Mouse (Mus musculus): ENCODE measurements around the gene Tmem98. TPM values are rescaled to one million over a fixed set of nuclear protein-coding genes. Genes with fewer than 3 reads are reported as not detected.

Tmem98 gene
- 1 to 10 TPM; 4.6 to 5.6 TPM for total RNA-seq (2021)

DNA sequence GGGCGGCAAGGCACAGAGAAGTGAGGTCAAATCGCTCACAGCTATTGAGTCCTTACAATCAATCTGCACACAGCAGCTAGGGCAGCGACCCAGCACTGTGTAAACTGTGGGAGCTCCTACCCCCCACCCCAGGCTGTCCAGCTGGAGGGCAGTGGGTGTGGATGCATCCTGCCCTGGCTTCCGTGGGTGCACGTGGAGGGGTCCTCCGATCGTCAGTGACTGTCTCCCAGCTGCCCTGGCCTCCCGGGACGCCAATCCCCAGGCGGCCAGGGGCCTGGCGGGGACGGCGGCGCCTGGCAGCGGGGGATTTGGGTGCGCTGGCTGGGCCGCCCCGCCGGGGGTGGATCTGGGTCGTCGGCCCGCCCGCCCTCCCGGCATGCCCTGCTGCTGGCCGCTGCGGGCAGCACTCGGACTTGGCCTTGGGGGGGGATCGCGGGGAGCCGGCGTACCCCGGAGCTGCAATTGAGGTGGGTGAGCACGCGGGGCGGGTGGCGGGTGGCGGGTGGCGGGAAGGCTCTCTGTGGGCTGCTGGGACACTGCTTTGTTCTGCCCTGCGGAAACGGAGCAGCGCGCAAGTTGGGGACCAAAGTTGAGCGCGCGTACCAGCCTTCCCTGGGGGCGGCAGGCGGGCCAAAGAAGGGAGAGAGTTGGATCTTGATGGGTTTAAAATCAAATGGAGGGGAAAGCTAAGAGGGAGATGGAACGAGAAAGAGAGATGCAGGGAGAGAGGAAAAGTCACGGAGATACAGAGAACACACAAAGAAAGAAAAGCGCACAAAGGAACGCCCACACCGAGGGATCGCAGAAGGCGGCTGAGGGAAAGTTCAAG, at the start of gene Tmem98:
TSS of gene Tmem98 (plus strand) at position 183 of the 829 bp plus-strand sequence.
- peak in 1 of 2 experiments; percentile 44 for DNase-seq (ENCODE audit: extremely low spot score in 1 of 2, low spot score in 2 of 2)
- intact Hi-C loops (cut with DNase I): no loop called here

DNA sequence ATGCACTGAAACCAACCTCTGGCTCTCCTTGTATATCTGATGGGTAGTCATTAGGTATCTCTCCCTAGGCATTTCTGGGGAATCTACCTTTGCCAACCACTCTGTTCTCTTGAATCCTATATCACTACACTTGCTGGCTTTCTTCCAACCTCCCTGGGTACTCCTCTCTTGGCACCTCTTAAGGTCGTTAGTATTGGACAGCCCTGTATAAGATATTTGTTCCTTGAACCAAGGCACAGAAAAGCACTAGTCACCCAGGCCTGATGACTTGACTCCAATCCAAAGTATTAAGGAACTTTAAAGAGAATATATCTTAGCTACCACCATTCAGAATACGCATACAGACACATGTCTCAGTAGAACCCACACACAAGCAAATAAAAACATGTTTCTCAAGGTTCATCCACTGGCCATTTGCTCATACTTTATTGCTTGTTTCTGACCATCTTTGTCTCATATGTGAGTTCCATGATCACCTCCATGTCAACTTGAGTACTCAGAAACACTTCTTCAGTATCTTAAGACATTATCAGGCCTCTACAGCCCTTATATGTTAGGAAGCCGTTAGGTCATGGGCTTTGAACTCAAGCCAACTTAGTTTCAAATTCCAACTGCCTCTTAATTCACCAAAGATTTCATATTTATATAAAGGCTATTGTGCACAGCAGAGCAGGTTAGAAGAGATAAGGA, 48.5 kb upstream of the Tmem98 start:
- intact Hi-C loops (cut with DNase I): no loop called here
- no peak for DNase-seq (ENCODE audit: extremely low spot score in 1 of 2, low spot score in 2 of 2)

DNA sequence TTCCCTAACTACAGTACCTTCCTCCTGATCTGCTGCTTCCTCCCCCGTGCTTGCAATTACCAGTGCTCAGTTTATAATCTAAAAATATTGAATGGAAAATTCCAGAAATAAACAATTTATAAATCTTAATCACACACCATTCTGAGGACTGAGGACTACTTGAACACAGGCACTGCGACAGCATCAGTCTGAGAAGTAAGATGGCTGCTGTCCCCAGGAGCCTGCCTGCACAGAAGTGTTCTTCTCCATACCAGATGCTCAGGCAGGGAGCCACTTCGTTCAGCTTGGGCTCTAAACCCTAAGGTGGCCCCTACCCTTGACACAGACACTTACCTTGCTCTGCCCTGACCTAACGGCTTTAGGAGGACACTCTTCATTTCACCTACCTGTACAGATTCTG, 47.9 kb upstream of the Tmem98 start:
- DNase-seq (ENCODE audit: extremely low spot score in 1 of 2, low spot score in 2 of 2): no peak
- intact Hi-C loops (cut with DNase I): no loop called here

DNA sequence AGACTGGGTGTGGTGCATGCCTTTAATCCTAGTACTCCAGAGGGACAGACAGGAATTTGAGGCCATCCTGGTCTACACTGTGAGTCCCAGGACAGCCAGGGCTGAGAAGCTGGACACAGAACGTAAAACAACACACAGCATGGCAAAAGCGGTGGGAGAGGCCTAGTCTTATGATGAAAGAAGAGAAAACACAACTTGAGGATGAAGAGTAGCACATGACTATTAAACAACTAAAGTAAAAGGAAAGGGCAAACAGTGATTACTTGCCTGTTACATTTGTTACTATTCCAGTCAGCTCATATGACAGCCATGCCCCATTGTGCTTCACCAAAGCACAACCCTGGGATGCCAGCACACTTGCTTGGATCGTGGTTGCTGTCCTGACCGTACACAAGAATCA, 43.9 kb upstream of the Tmem98 start:
- intact Hi-C loops (cut with DNase I): no loop called here
- DNase-seq (ENCODE audit: extremely low spot score in 1 of 2, low spot score in 2 of 2): no peak

DNA sequence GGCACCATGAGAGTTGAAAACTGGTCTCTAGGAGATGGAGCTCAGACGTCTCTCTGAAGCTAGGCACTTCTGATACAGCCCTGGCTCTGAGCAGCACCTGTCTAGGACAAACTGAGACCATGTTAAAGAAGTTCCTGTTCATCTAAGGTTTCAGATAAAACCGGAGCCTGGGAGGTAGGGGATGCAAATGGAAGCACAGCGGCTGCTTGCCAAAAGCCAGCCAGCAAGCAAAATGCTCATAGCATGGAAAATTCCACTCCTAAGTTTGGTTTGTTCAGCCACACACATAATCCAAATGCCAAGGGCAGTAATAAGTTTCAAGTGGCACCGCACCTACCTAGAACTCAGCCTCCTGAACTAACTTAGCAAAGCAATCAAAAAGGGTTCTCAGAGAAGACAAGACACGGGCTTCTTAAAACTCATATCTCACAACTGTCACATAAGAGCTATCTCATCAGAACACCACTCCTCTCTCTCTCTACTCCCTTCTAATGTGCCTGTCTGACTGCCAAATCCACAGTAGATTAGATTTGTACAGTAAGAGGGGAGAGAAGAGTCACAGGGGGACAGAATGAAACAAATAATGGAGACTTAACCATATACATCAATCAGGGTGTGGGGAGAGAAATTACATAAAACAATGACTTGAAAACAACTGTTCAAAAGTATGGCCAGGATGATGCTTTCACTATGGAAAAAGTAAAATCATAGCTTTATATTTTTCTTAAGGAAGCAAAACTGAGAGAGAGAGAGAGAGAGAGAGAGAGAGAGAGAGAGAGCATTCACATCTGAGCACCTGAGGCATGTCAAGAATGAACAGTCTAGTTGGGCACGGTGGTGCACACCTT, 43.3 kb upstream of the Tmem98 start:
- no peak for DNase-seq (ENCODE audit: extremely low spot score in 1 of 2, low spot score in 2 of 2)
- intact Hi-C loops (cut with DNase I): no loop called here

DNA sequence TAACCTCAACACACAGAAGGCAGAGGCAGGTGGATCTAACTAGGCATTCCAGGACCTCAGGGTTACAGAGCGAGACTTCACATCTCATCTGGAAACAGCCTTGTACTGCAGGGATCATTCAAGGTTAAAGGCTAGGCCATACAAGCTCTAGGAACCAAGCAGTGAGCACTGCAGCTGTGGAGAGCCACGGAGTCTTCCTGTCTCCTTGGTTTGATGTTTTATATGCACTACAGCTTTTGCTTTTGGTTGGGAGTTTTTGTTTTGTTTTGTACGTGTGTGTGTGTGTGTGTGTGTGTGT, 42.7 kb upstream of the Tmem98 start:
- DNase-seq (ENCODE audit: extremely low spot score in 1 of 2, low spot score in 2 of 2): no peak
- intact Hi-C loops (cut with DNase I): no loop called here

DNA sequence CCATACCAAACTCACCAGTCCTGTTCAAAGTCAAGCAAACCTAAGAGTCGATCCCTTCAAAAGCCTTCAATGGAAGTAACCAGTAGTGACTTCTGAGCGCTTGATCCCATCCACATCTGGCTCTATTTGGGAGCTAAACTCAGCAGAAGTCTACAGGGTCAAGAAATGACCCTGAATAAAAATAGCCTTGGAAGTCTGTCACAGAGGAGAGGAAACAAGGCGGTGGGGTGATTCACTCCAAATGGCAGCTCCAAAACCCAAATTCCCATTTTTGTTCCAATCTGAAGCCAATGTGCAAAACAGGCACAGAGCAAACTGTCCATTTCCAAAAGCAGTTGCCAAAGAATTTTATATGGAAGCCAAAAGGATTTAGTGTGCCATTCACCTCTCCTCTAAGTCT, 38.8 kb upstream of the Tmem98 start:
- no peak for DNase-seq (ENCODE audit: extremely low spot score in 1 of 2, low spot score in 2 of 2)
- intact Hi-C loops (cut with DNase I): no loop called here

DNA sequence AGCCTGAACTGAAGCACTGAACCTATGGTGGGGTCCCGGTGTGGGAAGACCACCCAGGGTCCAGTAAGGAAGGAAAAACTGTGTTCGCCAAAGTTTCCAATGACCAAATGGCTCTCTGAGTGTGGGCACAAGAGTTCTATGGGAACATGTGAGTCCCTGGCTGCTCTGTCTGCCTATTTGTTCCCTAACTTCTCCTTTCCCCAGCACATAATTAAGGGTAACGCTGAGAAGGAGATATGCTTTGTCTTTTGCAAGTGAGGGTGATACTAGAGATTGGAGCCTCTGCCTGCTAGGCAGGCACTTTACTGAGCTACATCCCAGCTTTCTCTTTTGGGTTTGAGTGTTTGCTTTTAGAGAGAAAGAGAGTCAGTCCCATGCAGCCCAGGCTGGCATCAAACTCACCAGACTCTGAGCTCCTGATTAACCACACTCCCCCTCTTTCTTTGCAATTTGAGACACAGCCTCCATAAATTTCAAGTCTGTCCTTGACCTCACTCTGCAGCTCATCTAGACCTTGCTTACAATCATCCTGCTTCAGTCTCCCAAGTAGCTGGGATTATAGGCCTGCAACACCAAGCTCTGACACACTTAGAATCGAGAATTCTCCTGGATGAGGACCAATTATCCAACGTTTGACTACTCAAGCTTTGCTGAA, 38.3 kb upstream of the Tmem98 start:
- DNase-seq (ENCODE audit: extremely low spot score in 1 of 2, low spot score in 2 of 2): no peak
- intact Hi-C loops (cut with DNase I): no loop called here

DNA sequence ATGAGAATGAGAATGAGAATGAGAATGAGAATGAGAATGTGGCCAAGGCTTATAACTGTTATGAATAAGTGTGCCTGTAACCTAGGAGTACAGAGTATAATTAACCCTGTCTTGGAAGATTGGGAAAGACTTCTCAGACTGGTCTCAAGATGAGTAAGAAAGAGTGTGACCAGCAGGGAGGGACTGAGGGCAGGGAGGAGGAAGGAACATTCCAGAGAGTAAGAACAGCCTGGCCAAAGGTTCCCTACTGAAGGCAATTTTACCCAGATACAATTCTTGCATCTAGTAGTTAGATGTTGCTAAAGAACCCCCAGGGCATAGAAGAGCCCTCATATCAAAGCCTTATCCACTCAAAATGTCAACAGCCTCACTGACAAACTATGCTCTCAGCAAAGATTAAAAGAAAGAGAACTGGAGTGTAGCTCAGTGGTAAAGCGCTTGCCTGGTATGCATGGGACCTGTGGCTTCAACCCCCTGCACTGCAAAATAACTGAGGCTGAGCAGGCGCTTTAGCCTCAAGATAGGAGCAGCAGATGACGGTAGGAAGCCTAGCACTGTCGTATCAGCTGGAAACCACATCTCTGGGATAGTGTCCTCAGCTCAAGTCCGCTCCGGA, 37.3 kb upstream of the Tmem98 start:
- intact Hi-C loops (cut with DNase I): no loop called here
- DNase-seq (ENCODE audit: extremely low spot score in 1 of 2, low spot score in 2 of 2): no peak

DNA sequence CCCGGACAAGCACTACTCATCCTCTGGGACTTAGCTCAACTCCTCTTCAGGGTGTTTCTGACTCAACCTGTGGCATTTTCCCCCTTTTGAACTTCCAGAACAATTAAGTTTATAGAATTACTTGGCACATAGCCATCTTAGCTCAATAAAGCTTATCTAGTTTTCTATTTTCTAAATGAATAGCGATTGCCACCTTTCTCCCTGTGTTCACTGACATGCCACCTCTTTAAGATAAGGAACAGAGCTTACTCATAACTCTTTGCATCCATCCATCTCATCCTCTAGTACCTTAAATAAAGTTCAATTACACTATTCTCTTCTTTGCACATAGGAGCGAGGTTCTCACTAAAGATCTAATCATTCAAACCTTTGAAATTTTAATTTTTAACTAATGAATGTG, 34.4 kb upstream of the Tmem98 start:
- DNase-seq (ENCODE audit: extremely low spot score in 1 of 2, low spot score in 2 of 2): no peak
- intact Hi-C loops (cut with DNase I): no loop called here

DNA sequence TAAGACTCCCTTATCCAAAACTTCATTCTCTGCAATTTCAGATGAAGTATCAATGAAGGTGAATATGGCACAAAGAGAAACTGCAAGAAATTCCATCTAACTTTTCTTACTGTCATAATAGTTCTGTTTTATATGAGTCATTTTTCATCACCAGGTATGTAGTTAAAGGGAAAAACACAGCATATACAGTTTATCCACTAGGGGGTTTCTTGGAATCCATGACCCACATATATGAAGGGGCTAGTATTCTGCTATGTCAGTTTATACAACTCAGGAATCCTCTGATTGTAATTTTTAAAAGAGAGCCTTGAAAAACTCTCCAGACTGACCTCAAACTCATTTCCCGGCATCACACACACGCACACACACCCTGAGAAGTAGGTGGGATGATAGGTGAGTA, 32.3 kb upstream of the Tmem98 start:
- DNase-seq (ENCODE audit: extremely low spot score in 1 of 2, low spot score in 2 of 2): no peak
- intact Hi-C loops (cut with DNase I): no loop called here

DNA sequence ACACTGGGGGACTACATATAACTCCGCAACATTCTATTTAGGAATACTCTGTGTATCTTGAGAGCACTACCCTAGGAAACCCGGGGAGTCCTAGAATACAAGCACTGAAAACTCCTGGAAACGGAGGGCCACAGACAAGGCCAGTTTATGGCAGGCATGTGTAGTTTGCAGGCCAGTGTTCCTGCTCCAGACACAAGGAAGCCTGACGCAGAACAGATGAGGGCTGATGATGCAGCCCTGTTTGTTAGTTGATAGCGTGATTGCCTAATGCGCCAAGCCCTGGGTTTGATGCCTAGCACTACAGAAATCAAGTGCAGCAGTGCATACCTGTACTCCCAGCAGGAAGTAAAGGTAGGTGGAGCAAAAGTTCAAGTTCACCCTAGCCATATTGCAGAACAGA, 31.8 kb upstream of the Tmem98 start:
- intact Hi-C loops (cut with DNase I): no loop called here
- no peak for DNase-seq (ENCODE audit: extremely low spot score in 1 of 2, low spot score in 2 of 2)

DNA sequence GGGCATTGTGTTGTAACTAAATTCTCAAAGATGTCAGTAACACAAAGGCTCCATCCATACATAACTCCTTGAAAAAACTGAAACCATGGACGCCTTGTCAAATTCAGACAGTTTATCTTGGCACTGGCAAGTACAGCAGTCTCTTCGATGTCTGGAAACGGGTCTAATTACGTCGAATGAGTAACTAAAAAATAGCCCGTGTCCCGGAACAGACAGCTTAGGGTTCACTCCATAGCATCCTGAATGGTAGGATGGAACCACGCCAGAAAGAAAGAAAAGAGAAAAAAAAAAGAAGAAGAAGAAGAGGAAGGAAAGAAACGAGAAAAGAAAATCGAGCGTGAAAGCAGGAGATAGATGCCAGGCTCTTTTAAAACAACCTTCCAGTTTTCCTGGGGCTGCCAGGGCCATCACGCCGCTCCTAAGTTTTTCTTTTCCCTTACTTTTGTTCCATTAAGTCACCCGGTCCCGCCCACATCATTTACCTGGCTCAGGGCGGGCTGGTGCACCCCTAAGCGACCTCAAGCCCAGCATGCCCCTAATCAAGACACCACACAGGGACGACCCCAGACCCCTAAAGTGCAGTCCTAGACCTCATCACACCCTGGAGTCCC, 31.0 kb upstream of the Tmem98 start:
- DNase-seq (ENCODE audit: extremely low spot score in 1 of 2, low spot score in 2 of 2): no peak
- intact Hi-C loops (cut with DNase I): no loop called here

DNA sequence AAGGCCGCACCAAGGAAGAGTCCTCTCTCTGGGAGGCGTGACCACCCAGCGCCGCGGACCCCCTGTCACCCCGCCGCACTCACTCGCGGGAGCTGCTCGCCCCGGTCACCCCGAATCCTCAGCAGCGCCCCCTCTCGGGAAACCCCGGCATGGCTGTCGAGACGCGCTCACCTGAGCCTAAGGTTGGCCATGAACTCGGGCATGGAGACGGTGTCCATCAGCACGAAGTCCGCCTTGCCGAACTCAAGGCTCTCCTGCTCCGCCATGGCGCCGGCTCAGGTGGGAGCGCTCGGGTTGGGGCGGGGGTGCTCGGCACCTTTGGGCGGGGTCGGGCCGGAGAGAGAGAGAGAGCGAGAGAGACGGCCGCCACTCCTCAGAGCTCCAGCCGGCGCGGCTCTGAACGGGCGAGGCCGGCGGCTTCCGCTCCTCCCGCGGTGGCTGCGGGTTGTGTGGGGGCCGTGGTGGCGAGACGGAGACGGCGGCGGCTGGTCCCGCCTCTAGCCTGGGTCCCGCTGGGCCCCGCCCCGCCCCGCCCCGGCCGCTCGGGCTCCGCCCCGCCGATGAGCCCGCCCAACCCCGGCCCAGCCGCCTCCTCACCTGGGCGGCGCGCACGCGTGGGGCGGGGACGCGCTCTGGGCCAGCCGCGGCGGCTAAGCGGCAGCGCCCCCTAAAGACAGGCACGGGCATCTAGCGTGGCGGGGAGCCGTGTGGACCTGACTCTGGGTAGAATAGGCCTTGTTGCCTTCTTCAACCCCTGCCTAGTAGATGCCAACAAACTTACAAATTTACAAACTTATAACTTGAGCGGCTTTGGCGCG, 30.2 kb upstream of the Tmem98 start, which contains the start of gene Myo1d:
TSS of gene Myo1d (minus strand) at position 499 of the 818 bp plus-strand sequence.
- DNase-seq (ENCODE audit: extremely low spot score in 1 of 2, low spot score in 2 of 2): peak; percentile 47 to 91
- intact Hi-C loops (cut with DNase I): no loop called here

DNA sequence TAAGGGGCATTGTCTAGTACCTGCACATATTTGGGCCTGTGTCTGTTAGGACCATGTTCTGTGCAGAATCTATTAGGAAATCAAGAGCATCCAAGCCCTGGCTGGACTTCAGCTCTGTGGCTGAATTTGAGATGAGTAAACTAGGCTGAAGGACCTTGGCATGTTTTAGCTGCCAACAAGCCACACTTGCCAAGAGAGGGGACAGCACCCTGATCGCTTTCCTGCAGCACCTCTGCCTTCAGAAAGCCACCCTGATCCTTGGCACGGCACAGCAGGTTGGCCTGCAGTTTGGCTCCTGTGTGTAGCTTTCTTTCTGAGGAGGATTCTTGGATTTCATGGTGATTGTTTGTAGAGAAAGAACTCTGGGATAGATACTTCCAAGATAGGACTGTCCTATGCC, 28.4 kb upstream of the Tmem98 start:
- no peak for DNase-seq (ENCODE audit: extremely low spot score in 1 of 2, low spot score in 2 of 2)
- intact Hi-C loops (cut with DNase I): no loop called here

DNA sequence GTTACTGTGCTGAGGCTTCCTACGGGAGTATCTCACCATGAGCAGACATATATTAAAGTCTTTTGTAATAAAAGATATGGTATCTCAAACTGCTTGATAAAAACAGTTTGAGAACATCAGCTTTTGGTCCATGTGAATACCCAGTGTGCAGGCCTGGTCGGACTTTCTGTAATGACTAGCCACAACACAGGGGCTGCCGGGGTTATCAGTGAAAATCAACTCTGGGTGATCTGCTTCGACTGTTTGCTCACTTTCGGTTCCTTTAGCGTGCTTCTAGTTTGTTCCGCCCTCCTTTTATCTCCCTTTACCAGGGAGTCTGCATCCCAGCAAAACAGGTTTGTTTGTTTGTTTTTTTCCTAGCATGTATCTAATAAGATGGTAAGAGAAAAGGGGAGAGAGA, 26.5 kb upstream of the Tmem98 start:
- DNase-seq (ENCODE audit: extremely low spot score in 1 of 2, low spot score in 2 of 2): no peak
- intact Hi-C loops (cut with DNase I): no loop called here

DNA sequence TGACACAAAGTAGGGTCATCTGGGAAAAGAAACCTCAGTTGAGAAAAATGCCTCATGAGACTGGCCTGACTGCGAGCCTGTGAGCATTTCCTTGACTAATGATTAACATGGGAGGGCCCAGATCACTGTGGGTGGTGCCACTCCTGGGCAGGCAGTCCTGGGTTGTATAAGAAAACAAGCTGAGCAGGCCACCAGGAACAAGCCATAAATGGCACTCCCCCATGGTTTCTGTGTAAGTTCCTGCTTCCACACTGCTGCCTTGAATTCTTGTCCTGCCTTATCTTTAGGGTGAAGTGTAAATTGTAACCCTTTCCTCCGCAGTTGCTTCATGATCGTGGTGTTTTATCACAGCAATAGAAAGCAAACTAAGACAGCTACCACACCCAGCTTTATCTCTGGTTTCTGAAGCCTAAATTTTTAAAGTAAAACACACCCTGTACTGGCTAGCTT, 25.7 kb upstream of the Tmem98 start:
- DNase-seq (ENCODE audit: extremely low spot score in 1 of 2, low spot score in 2 of 2): no peak
- intact Hi-C loops (cut with DNase I): no loop called here

DNA sequence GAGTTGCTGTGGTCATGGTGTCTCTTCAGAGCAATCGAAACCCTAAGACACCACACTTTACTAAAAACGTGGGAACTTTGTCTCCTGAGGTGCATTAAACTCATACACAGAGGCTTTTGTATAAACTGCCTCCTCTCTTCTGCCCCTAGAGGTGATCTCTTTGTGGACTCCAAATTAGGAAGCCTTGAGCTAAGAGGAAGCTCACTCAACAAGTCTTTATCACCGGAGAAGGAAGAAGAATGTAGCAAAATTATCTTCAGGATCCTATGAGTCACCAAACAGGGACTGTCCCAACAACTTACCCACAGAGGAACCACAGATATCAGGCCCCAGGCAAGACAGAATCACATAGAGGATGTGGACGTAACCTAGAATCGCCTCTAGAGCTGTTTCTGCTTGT, 24.3 kb upstream of the Tmem98 start:
- intact Hi-C loops (cut with DNase I): no loop called here

More for the DNA sequence above, 24.3 kb upstream of the Tmem98 start:
- no peak for DNase-seq (ENCODE audit: extremely low spot score in 1 of 2, low spot score in 2 of 2)

Measured in left cerebral cortex, postnatal 10 days (tissue).